Mouse (Mus musculus): ENCODE measurements around the gene Rere.

GRCm38 (mm10) chr4:150595991-150596390 is 314.5 kb downstream of the Rere start:
- TF ChIP-seq CTCF (IDR thresholded peaks at IDR 0.05), result no peak
- TF ChIP-seq POLR2A (IDR thresholded peaks at IDR 0.05; ENCODE audit: insufficient read depth, low read depth, low read length), result no peak

Data from heart, adult 2 months (tissue).